Mouse (Mus musculus): Measurements from ENCODE around the gene Hist1h2bh. TPM values are rescaled to one million over a fixed set of nuclear protein-coding genes. Genes with fewer than 3 reads are reported as not detected.
A peak's percentile ranks its signal among the peaks of the same experiment; 100 is the strongest.

The Hist1h2bh gene
- total RNA-seq, 2 experiments from 2014 or later: 23.5 to 23.8 TPM

- no peak for DNase-seq
Measured at GRCm38 (mm10) chr13:23505662-23506345, 37.4 kb downstream of the Hist1h2bh start.

GRCm38 (mm10) chr13:23503797-23504196 is 39.4 kb downstream of the Hist1h2bh start:
- DNase-seq: peak; percentile 60

DNA sequence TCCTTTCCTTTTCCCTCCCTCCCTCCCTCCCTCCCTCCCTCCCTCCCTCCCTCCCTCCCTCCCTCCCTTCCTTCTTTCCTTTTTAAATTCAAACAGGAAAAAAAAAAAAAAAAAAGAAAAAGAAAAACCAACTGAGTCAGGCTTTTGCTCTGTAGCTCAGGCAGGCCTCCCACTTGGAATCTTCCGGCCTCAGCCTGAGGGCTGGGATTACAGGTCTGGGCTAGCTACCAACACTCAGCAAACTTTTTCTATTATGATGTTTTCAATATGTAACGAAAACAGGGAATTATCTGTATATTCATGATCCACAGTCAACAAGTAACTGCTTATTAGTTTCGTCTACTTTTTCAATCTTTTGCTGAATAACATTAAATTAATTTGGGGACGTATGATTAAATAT is 40.3 kb downstream of the Hist1h2bh start:
- no peak for DNase-seq

GRCm38 (mm10) chr13:23502031-23502567 is 41.1 kb downstream of the Hist1h2bh start:
- no peak for DNase-seq

- DNase-seq: no peak
Measured at GRCm38 (mm10) chr13:23501511-23501910, 41.7 kb downstream of the Hist1h2bh start.

DNA sequence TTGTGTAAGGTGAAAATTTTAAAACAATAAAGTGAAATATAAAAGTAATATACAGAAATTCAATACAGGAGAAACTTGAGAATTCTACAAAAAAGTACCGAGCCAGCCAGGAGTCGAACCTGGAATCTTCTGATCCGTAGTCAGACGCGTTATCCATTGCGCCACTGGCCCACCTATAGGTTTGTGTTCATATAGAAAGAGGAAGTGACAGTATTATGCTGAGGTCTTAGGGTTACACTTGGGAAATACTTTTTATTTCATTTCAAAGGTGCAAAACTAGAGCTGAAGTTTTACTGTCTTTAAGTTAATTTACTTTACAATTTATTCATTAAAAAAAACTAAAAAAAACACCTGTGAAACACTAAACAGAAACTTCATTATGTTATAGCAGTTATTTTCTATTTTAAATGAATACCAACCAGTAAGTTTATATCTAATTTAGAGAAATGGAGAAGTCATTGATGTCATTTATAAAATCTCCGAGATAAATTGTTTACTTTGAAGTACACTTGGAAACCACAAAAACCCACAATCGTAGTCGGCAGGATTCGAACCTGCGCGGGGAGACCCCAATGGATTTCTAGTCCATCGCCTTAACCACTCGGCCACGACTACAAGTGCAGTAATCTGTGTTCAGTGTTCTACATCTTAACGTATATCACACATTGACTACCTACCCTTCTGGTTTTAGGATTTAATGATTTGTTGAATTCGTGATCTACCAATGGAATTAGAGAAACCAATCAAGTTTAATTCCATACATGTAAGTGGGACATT is 42.6 kb downstream of the Hist1h2bh start:
- DNase-seq: peak; percentile 52

DNA sequence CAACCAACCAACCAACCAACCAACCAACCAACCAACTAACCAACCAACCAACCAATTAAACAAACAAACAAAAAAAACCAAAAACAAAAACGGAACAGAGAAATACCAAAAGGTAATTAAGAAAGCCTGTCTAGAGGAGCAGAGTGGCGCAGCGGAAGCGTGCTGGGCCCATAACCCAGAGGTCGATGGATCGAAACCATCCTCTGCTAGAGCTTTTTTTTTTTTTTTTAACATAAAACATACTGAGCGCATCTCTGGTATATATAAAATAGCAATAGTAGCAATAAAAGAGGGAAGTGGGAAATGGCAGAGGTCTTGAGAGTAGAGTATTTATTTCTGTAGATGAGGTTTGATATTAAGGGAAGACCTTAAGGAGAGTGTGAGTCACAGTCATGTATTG is 43.2 kb downstream of the Hist1h2bh start:
- no peak for DNase-seq

DNA sequence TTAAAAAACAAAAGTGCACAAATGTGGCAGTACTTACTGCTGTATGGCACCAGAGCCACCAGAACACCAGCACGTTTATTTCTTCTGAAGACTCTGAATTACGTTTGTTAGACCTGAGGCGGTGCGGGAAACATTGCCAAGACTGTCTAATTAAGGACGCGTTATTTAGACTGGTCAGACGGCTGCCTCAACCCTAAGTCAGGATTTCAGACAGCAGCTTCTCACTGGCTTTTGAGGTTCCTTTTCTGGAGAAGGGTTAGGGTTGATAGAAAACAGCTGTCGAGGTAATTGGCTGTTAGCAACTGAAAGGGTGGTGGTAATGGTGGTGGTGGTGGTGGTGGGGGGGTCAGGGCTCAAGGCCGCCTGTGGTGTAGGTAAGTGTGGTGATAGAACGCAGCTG is 44.5 kb downstream of the Hist1h2bh start:
- DNase-seq: no peak

GRCm38 (mm10) chr13:23497656-23498321 is 45.4 kb downstream of the Hist1h2bh start:
- DNase-seq: peak; percentile 25

DNA sequence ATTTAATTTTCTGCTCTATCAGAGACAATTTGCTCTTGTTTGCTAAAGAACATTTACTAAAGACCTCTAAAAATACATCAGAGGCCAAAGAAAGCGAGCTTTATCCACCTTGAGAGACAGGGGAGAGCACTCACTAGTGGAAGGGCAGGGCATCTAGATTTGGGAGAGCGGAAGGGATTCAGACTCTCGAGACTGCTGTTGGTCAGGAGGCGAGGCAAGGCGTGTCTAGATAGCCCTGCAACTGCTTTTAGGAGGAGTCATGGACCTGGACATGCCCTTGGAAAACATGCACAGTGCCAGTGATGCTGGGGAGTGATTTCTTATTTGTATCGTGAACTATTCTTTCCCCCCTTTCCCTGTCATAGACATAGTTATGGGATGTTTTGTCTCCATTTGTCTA is 47.7 kb downstream of the Hist1h2bh start:
- DNase-seq: no peak

DNA sequence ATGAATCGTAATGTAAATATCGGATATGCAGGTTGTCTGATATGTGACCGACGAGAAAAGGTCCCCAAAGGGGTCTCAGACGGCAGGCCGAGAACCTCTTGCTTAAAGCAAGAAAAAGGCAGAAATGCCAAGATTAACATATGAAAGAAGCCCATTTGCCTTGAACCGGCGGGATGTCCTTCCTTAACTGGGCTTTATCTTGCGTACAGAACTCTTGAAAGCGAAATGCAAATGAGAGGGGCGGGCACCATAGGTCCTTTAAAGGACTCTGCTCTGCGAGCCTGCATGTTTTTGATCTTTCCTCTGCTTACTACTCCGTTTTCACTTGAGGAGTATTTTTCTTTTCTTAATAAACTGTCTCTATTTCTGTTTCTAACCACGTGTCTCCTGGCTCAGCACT is 51.2 kb downstream of the Hist1h2bh start:
- no peak for DNase-seq

Small RNA genes within 50 kb of the gene (microRNA-seq; reads per million reads assigned to microRNA genes)
- gene Gm44297 (0 reads per million in 2 experiments), gene Gm44359 (0 reads per million in 2 experiments), gene Gm44394 (0 reads per million in 2 experiments), gene n-TStga1 (0.20 to 2.8 reads per million in 2 experiments)

Other genes with a start within 250 kb of the Hist1h2bh start
- gene Zfp322a, start 174.2 kb downstream of the Hist1h2bh start, total RNA-seq (2021): 10 to 100 TPM; 17.6 to 23.5 TPM
- 1 to 10 TPM; 5.0 to 5.6 TPM for gene Abt1, start 119.5 kb downstream of the Hist1h2bh start, total RNA-seq (2021)
- under 1 TPM; 0.11 to 0.24 TPM for gene Btn1a1, start 77.5 kb downstream of the Hist1h2bh start, total RNA-seq (2021)
- gene Btn2a2, start 54.5 kb downstream of the Hist1h2bh start, total RNA-seq (2021): not detected
- 1,000 to 10,000 TPM; 1,227 to 1,327 TPM for gene Hist1h4h, start 12.3 kb downstream of the Hist1h2bh start, total RNA-seq (2021)
- 100 to 1,000 TPM; 480 to 499 TPM for gene Hist1h2af, start 9.5 kb downstream of the Hist1h2bh start, total RNA-seq (2021)
- 100 to 1,000 TPM; 165 to 172 TPM for gene Hist1h3g, start 8.0 kb downstream of the Hist1h2bh start, total RNA-seq (2021)
- gene Hist1h3f, start 660 bp upstream of the Hist1h2bh start, total RNA-seq (2021): 100 to 1,000 TPM; 121 to 128 TPM
- gene Hist1h4f, start 8.3 kb upstream of the Hist1h2bh start, total RNA-seq (2021): 100 to 1,000 TPM; 802 to 855 TPM
- 10 to 100 TPM; 40.0 to 43.0 TPM for gene Hist1h1d, start 9.9 kb upstream of the Hist1h2bh start, total RNA-seq (2021)
- gene Hist1h3e, start 19.0 kb upstream of the Hist1h2bh start, total RNA-seq (2021): 100 to 1,000 TPM; 299 to 323 TPM
- gene Hist1h2ae, start 27.8 kb upstream of the Hist1h2bh start, total RNA-seq (2021): 10 to 100 TPM; 77.0 to 85.3 TPM
- gene Hist1h2bg, start 28.0 kb upstream of the Hist1h2bh start, total RNA-seq (2021): 100 to 1,000 TPM; 624 to 645 TPM
- 100 to 1,000 TPM; 278 to 296 TPM for gene Hist1h2bf, start 30.8 kb upstream of the Hist1h2bh start, total RNA-seq (2021)
- gene Hist1h2ad, start 31.0 kb upstream of the Hist1h2bh start, total RNA-seq (2021): 10 to 100 TPM; 62.5 to 79.1 TPM
- 10 to 100 TPM; 52.4 to 58.7 TPM for gene Hist1h3d, start 32.4 kb upstream of the Hist1h2bh start, total RNA-seq (2021)
- gene Hist1h4d, start 38.2 kb upstream of the Hist1h2bh start, total RNA-seq (2021): 100 to 1,000 TPM; 322 to 324 TPM
- 10 to 100 TPM; 38.8 to 42.2 TPM for gene Hist1h2be, start 77.7 kb upstream of the Hist1h2bh start, total RNA-seq (2021)
- gene Hist1h1e, start 79.2 kb upstream of the Hist1h2bh start, total RNA-seq (2021): 100 to 1,000 TPM; 269 to 306 TPM
- 10 to 100 TPM; 11.4 to 11.7 TPM for gene Hist1h2ac, start 140.6 kb upstream of the Hist1h2bh start, total RNA-seq (2021)
- gene Hist1h2bc, start 140.8 kb upstream of the Hist1h2bh start, total RNA-seq (2021): 10 to 100 TPM; 44.8 to 56.0 TPM
- gene Hist1h1t, start 152.4 kb upstream of the Hist1h2bh start, total RNA-seq (2021): 1 to 10 TPM; 1.6 to 1.8 TPM
- 100 to 1,000 TPM; 167 to 175 TPM for gene Hist1h4c, start 155.1 kb upstream of the Hist1h2bh start, total RNA-seq (2021)
- 10 to 100 TPM; 19.7 to 21.0 TPM for gene Hfe, start 167.5 kb upstream of the Hist1h2bh start, total RNA-seq (2021)
- 100 to 1,000 TPM; 472 to 511 TPM for gene Hist1h1c, start 195.4 kb upstream of the Hist1h2bh start, total RNA-seq (2021)
- gene Hist1h3c, start 202.2 kb upstream of the Hist1h2bh start, total RNA-seq (2021): 100 to 1,000 TPM; 252 to 264 TPM
- 100 to 1,000 TPM; 281 to 294 TPM for gene Hist1h2bb, start 203.3 kb upstream of the Hist1h2bh start, total RNA-seq (2021)
- gene Hist1h2ab, start 207.7 kb upstream of the Hist1h2bh start, total RNA-seq (2021): 100 to 1,000 TPM; 424 to 425 TPM
- 100 to 1,000 TPM; 568 to 625 TPM for gene Hist1h3b, start 208.9 kb upstream of the Hist1h2bh start, total RNA-seq (2021)
- gene Hist1h4b, start 213.6 kb upstream of the Hist1h2bh start, total RNA-seq (2021): 100 to 1,000 TPM; 312 to 320 TPM
- gene Hist1h4a, start 217.8 kb upstream of the Hist1h2bh start, total RNA-seq (2021): 100 to 1,000 TPM; 433 to 442 TPM
- 100 to 1,000 TPM; 440 to 473 TPM for gene Hist1h3a, start 219.0 kb upstream of the Hist1h2bh start, total RNA-seq (2021)
- 100 to 1,000 TPM; 219 to 236 TPM for gene Hist1h1a, start 220.3 kb upstream of the Hist1h2bh start, total RNA-seq (2021)
- not detected for gene Trim38, start 226.5 kb upstream of the Hist1h2bh start, total RNA-seq (2021)